Mouse (Mus musculus): ENCODE data around the gene Auts2. TPM values are rescaled to one million over a fixed set of nuclear protein-coding genes. Genes with fewer than 3 reads are reported as not detected.

The Auts2 gene
- polyA plus RNA-seq, 1 experiment from 2014 or later, result 0.23 TPM

- CTCF ChIA-PET, result no interaction called here
- in situ Hi-C loops (cut with MboI; ENCODE audit: low pct_unique_long_range_greater_than_20kb), result no loop called here
- no peak for TF ChIP-seq CTCF (IDR thresholded peaks at IDR 0.05)
- no peak for ATAC-seq
- POLR2A ChIA-PET, result no interaction called here
- DNase-seq (ENCODE audit: low read depth, low spot score), result no peak
- H3K27me3 ChIP-seq, result peaks cover 9% of the 10 kb centered on the region
These were observed 594.5 kb downstream of the Auts2 start for GRCm38 (mm10) chr5:131948571-131949151.

GRCm38 (mm10) chr5:131946801-131947200, 596.3 kb downstream of the Auts2 start:
- no peak for TF ChIP-seq CTCF (IDR thresholded peaks at IDR 0.05)
- DNase-seq (ENCODE audit: low read depth, low spot score) (no peak), ATAC-seq (no peak)
- peaks cover 10% of the 10 kb centered on the region for H3K27me3 ChIP-seq
- in situ Hi-C loops (cut with MboI; ENCODE audit: low pct_unique_long_range_greater_than_20kb), result no loop called here
- CTCF ChIA-PET, result no interaction called here
- POLR2A ChIA-PET, result no interaction called here

- peaks cover 10% of the 10 kb centered on the region for H3K27me3 ChIP-seq
- in situ Hi-C loops (cut with MboI; ENCODE audit: low pct_unique_long_range_greater_than_20kb), result no loop called here
- ChIA-PET CTCF (no interaction called here), POLR2A (no interaction called here)
- no peak for TF ChIP-seq CTCF (IDR thresholded peaks at IDR 0.05)
- ATAC-seq (no peak), DNase-seq (ENCODE audit: low read depth, low spot score) (no peak)
These were observed 598.4 kb downstream of the Auts2 start for GRCm38 (mm10) chr5:131944761-131945160.

- TF ChIP-seq CTCF (IDR thresholded peaks at IDR 0.05), result no peak
- ChIA-PET CTCF (no interaction called here), POLR2A (no interaction called here)
- no peak for DNase-seq (ENCODE audit: low read depth, low spot score)
- no peak for ATAC-seq
- H3K27me3 ChIP-seq, result peaks cover 4% of the 10 kb centered on the region
- in situ Hi-C loops (cut with MboI; ENCODE audit: low pct_unique_long_range_greater_than_20kb), result no loop called here
These were observed 614.4 kb downstream of the Auts2 start for GRCm38 (mm10) chr5:131928696-131929095.

- H3K27me3 ChIP-seq, result peaks cover 7% of the 10 kb centered on the region
- ChIA-PET POLR2A (no interaction called here), CTCF (interaction anchor here (0.7 kb wide), 1 partner anchor 12 kb away, joined by 3 read pairs; no protein-coding TSS in a partner anchor)
- in situ Hi-C loops (cut with MboI; ENCODE audit: low pct_unique_long_range_greater_than_20kb), result no loop called here
- no peak for DNase-seq (ENCODE audit: low read depth, low spot score)
- TF ChIP-seq CTCF (IDR thresholded peaks at IDR 0.05), result no peak
- ATAC-seq, result no peak
These were observed 620.4 kb downstream of the Auts2 start for GRCm38 (mm10) chr5:131922759-131923158.

GRCm38 (mm10) chr5:131922118-131922517, 621.0 kb downstream of the Auts2 start:
- ChIA-PET POLR2A (no interaction called here), CTCF (no interaction called here)
- no peak for DNase-seq (ENCODE audit: low read depth, low spot score)
- H3K27me3 ChIP-seq, result peaks cover 8% of the 10 kb centered on the region
- no peak for ATAC-seq
- in situ Hi-C loops (cut with MboI; ENCODE audit: low pct_unique_long_range_greater_than_20kb), result no loop called here
- TF ChIP-seq CTCF (IDR thresholded peaks at IDR 0.05), result no peak

- ATAC-seq, result no peak
- in situ Hi-C loops (cut with MboI; ENCODE audit: low pct_unique_long_range_greater_than_20kb), result no loop called here
- CTCF ChIA-PET, result no interaction called here
These were observed 623.0 kb downstream of the Auts2 start for GRCm38 (mm10) chr5:131919983-131920777.

GRCm38 (mm10) chr5:131916791-131917403, 626.2 kb downstream of the Auts2 start:
- ATAC-seq (no peak), DNase-seq (ENCODE audit: low read depth, low spot score) (no peak)
- H3K27me3 ChIP-seq, result peaks cover 4% of the 10 kb centered on the region
- ChIA-PET POLR2A (no interaction called here), CTCF (no interaction called here)
- no peak for TF ChIP-seq CTCF (IDR thresholded peaks at IDR 0.05)
- in situ Hi-C loops (cut with MboI; ENCODE audit: low pct_unique_long_range_greater_than_20kb), result no loop called here

More at GRCm38 (mm10) chr5:131919983-131920777, 623.0 kb downstream of the Auts2 start:
- H3K27me3 ChIP-seq, result peaks cover 8% of the 10 kb centered on the region
- TF ChIP-seq CTCF (IDR thresholded peaks at IDR 0.05), result no peak
- DNase-seq (ENCODE audit: low read depth, low spot score), result no peak
- POLR2A ChIA-PET, result interaction anchor here (0.6 to 0.7 kb wide), 2 partner anchors 252 to 1467 kb away, joined by 3 read pairs; no protein-coding TSS in a partner anchor

GRCm38 (mm10) chr5:131913562-131913961, 629.6 kb downstream of the Auts2 start:
- no peak for ATAC-seq
- TF ChIP-seq CTCF (IDR thresholded peaks at IDR 0.05), result no peak
- H3K27me3 ChIP-seq, result peaks cover 8% of the 10 kb centered on the region
- in situ Hi-C loops (cut with MboI; ENCODE audit: low pct_unique_long_range_greater_than_20kb), result no loop called here
- POLR2A ChIA-PET, result no interaction called here
- no peak for DNase-seq (ENCODE audit: low read depth, low spot score)
- CTCF ChIA-PET, result no interaction called here

GRCm38 (mm10) chr5:131912983-131913382, 630.2 kb downstream of the Auts2 start:
- no peak for TF ChIP-seq CTCF (IDR thresholded peaks at IDR 0.05)
- DNase-seq (ENCODE audit: low read depth, low spot score) (no peak), ATAC-seq (no peak)
- in situ Hi-C loops (cut with MboI; ENCODE audit: low pct_unique_long_range_greater_than_20kb), result no loop called here
- ChIA-PET CTCF (no interaction called here), POLR2A (no interaction called here)
- peaks cover 8% of the 10 kb centered on the region for H3K27me3 ChIP-seq

GRCm38 (mm10) chr5:131906313-131906712, 636.8 kb downstream of the Auts2 start:
- in situ Hi-C loops (cut with MboI; ENCODE audit: low pct_unique_long_range_greater_than_20kb), result no loop called here
- ATAC-seq (no peak), DNase-seq (ENCODE audit: low read depth, low spot score) (no peak)
- TF ChIP-seq CTCF (IDR thresholded peaks at IDR 0.05), result no peak
- H3K27me3 ChIP-seq, result peaks cover 11% of the 10 kb centered on the region
- CTCF ChIA-PET, result no interaction called here
- POLR2A ChIA-PET, result no interaction called here
